Mouse (Mus musculus) neural tube, embryonic 11.5 days (tissue): ENCODE measurements around the gene Nwd2. TPM values are rescaled to one million over a fixed set of nuclear protein-coding genes. Genes with fewer than 3 reads are reported as not detected.

Experiments used
- ATAC-seq: fragments of 200-750 bp; cut with Nextera tagmentation; 2 replicates; pipeline ENCODE4 v1.8.0; 2017; ENCODE audit warnings: moderate number of reproducible peaks, mild to moderate bottlenecking, moderate TSS enrichment, moderate library complexity; ENCODE audit not compliant: insufficient read depth, low FRiP score, low TSS enrichment
- DNase-seq: peaks from one replicate; pipeline ENCODE4 v3.0.0-alpha.2; 2015; ENCODE audit warnings: low spot score
- H3K27ac ChIP-seq: fragments of 300-500 bp; sonication (generic); 2 replicates; pipeline ENCODE4 v1.5.1; 2014; ENCODE audit warnings: low read depth, mild to moderate bottlenecking, low read length
- H3K27me3 ChIP-seq: fragments of 300-500 bp; sonication (generic); 2 replicates; pipeline ENCODE4 v1.6.1; 2014; ENCODE audit warnings: mild to moderate bottlenecking, low read length, mixed read lengths; ENCODE audit not compliant: control insufficient read depth, insufficient read depth
- H3K36me3 ChIP-seq: fragments of 300-500 bp; sonication (generic); 2 replicates; pipeline ENCODE4 v1.6.1; 2014; ENCODE audit warnings: mild to moderate bottlenecking, low read length, moderate library complexity, mixed read lengths; ENCODE audit not compliant: control insufficient read depth, insufficient read depth
- H3K4me1 ChIP-seq: fragments of 300-500 bp; sonication (generic); 2 replicates; pipeline ENCODE4 v1.6.1; 2014; ENCODE audit warnings: low read length, mixed read lengths; ENCODE audit not compliant: control insufficient read depth, insufficient read depth
- H3K4me2 ChIP-seq: fragments of 300-500 bp; sonication (generic); 2 replicates; pipeline ENCODE4 v1.6.1; 2014; ENCODE audit warnings: low read depth, mild to moderate bottlenecking, moderate library complexity
- H3K4me3 ChIP-seq: fragments of 300-500 bp; sonication (generic); 2 replicates; pipeline ENCODE4 v1.5.1; 2014; ENCODE audit warnings: low read depth, low read length
- H3K9ac ChIP-seq: fragments of 300-500 bp; sonication (generic); 2 replicates; pipeline ENCODE4 v1.6.1; 2014; ENCODE audit warnings: mild to moderate bottlenecking, low read length
- H3K9me3 ChIP-seq: fragments of 300-500 bp; sonication (generic); 2 replicates; pipeline ENCODE4 v1.6.1; 2016; ENCODE audit warnings: low read length; ENCODE audit not compliant: control insufficient read depth
- WGBS: fragments of 180-500 bp; shearing (Covaris S2); extraction: QIAGEN DNeasy Blood & Tissue Kit; methylation state at CpG from one replicate; pipeline ENCODE4 v1.1.7; 2014; 5-methylcytosine and 5-hydroxymethylcytosine counted together
- polyA plus RNA-seq: library from polyadenylated mRNA; unstranded; fragments of >200 nt; fragmentation: Nextera tagmentation; extraction: Ambion mirVana; gene quantifications from 2 replicates; pipeline ENCODE4 v1.2.1, GENCODE M21; 2014

Nwd2 gene
- polyA plus RNA-seq, 1 experiment from 2014 or later, result 5.6 TPM

- Histone ChIP-seq H3K27me3 (no peaks in the 10 kb centered on the region), H3K4me2 (no peak overlapping the region), H3K4me3 (no peak overlapping the region), H3K36me3 (no peaks in the 10 kb centered on the region), H3K4me1 (no peaks in the 10 kb centered on the region), H3K9ac (no peak overlapping the region), H3K27ac (no peak overlapping the region), H3K9me3 (no peaks in the 10 kb centered on the region)
- WGBS, result 85% methylated on average over 10 of the region's 10 CpGs
- DNase-seq, result no peak
- ATAC-seq, result no peak
Observed at GRCm38 (mm10) chr5:63828380-63829185, 179.7 kb downstream of the Nwd2 start.

- H3K36me3 ChIP-seq, result no peaks in the 10 kb centered on the region
- no peak overlapping the region for H3K9ac ChIP-seq
- ATAC-seq, result no peak
- no peaks in the 10 kb centered on the region for H3K4me1 ChIP-seq
- H3K4me2 ChIP-seq, result no peak overlapping the region
- WGBS, result 89% methylated on average over 4 of the region's 4 CpGs
- H3K27me3 ChIP-seq, result no peaks in the 10 kb centered on the region
- H3K27ac ChIP-seq, result no peak overlapping the region
- no peaks in the 10 kb centered on the region for H3K9me3 ChIP-seq
- no peak overlapping the region for H3K4me3 ChIP-seq
- DNase-seq, result no peak
Observed at GRCm38 (mm10) chr5:63831054-63831453, 182.2 kb downstream of the Nwd2 start.

GRCm38 (mm10) chr5:63833955-63834354 is 185.1 kb downstream of the Nwd2 start:
- ATAC-seq (no peak), DNase-seq (no peak)
- WGBS, result 65% methylated on average over 5 of the region's 5 CpGs

GRCm38 (mm10) chr5:63834435-63834834 is 185.5 kb downstream of the Nwd2 start:
- no peak for ATAC-seq
- no peaks in the 10 kb centered on the region for H3K9me3 ChIP-seq
- H3K4me3 ChIP-seq, result no peak overlapping the region
- H3K4me2 ChIP-seq, result no peak overlapping the region
- H3K27me3 ChIP-seq, result no peaks in the 10 kb centered on the region
- no peaks in the 10 kb centered on the region for H3K36me3 ChIP-seq
- no peak for DNase-seq
- H3K9ac ChIP-seq, result no peak overlapping the region
- 93% methylated on average over 3 of the region's 3 CpGs for WGBS
- H3K27ac ChIP-seq, result no peak overlapping the region
- no peaks in the 10 kb centered on the region for H3K4me1 ChIP-seq

More at GRCm38 (mm10) chr5:63833955-63834354, 185.1 kb downstream of the Nwd2 start:
- H3K4me3 ChIP-seq, result no peak overlapping the region
- no peak overlapping the region for H3K9ac ChIP-seq
- H3K4me1 ChIP-seq, result no peaks in the 10 kb centered on the region
- no peak overlapping the region for H3K27ac ChIP-seq
- no peaks in the 10 kb centered on the region for H3K27me3 ChIP-seq
- no peak overlapping the region for H3K4me2 ChIP-seq
- H3K36me3 ChIP-seq, result no peaks in the 10 kb centered on the region
- no peaks in the 10 kb centered on the region for H3K9me3 ChIP-seq

GRCm38 (mm10) chr5:63837115-63837514 is 188.2 kb downstream of the Nwd2 start:
- Histone ChIP-seq H3K4me3 (no peak overlapping the region), H3K27me3 (no peaks in the 10 kb centered on the region)
- WGBS, result 75% methylated on average over 5 of the region's 5 CpGs

GRCm38 (mm10) chr5:63837851-63838250 is 188.9 kb downstream of the Nwd2 start:
- 86% methylated on average over 2 of the region's 2 CpGs for WGBS
- no peak overlapping the region for H3K4me2 ChIP-seq
- ATAC-seq (no peak), DNase-seq (no peak)
- no peaks in the 10 kb centered on the region for H3K36me3 ChIP-seq
- no peaks in the 10 kb centered on the region for H3K9me3 ChIP-seq
- no peak overlapping the region for H3K9ac ChIP-seq
- no peaks in the 10 kb centered on the region for H3K27me3 ChIP-seq
- no peak overlapping the region for H3K4me3 ChIP-seq
- no peaks in the 10 kb centered on the region for H3K4me1 ChIP-seq
- no peak overlapping the region for H3K27ac ChIP-seq

More at GRCm38 (mm10) chr5:63837115-63837514, 188.2 kb downstream of the Nwd2 start:
- H3K4me1 ChIP-seq, result no peaks in the 10 kb centered on the region
- ATAC-seq (no peak), DNase-seq (no peak)
- no peak overlapping the region for H3K9ac ChIP-seq
- H3K4me2 ChIP-seq, result no peak overlapping the region
- H3K36me3 ChIP-seq, result no peaks in the 10 kb centered on the region
- H3K27ac ChIP-seq, result no peak overlapping the region
- H3K9me3 ChIP-seq, result no peaks in the 10 kb centered on the region

- no peaks in the 10 kb centered on the region for H3K9me3 ChIP-seq
- H3K9ac ChIP-seq, result no peak overlapping the region
- no peak for DNase-seq
- no peak overlapping the region for H3K4me3 ChIP-seq
- H3K27me3 ChIP-seq, result no peaks in the 10 kb centered on the region
- WGBS, result 76% methylated on average over 12 of the region's 12 CpGs
- H3K4me2 ChIP-seq, result no peak overlapping the region
- H3K36me3 ChIP-seq, result no peaks in the 10 kb centered on the region
- H3K27ac ChIP-seq, result no peak overlapping the region
- ATAC-seq, result no peak
- H3K4me1 ChIP-seq, result no peaks in the 10 kb centered on the region
Observed at GRCm38 (mm10) chr5:63839801-63840416, 191.0 kb downstream of the Nwd2 start.

- H3K27me3 ChIP-seq, result no peaks in the 10 kb centered on the region
- ATAC-seq, result no peak
- 92% methylated on average over 8 of the region's 8 CpGs for WGBS
- no peaks in the 10 kb centered on the region for H3K9me3 ChIP-seq
- no peak overlapping the region for H3K27ac ChIP-seq
- DNase-seq, result no peak
- H3K4me2 ChIP-seq, result no peak overlapping the region
- H3K9ac ChIP-seq, result no peak overlapping the region
- no peaks in the 10 kb centered on the region for H3K36me3 ChIP-seq
- no peak overlapping the region for H3K4me3 ChIP-seq
- H3K4me1 ChIP-seq, result no peaks in the 10 kb centered on the region
Observed at GRCm38 (mm10) chr5:63847080-63847479, 198.2 kb downstream of the Nwd2 start.
